Mouse (Mus musculus) kidney, embryonic 14.5 days (tissue): Measurements from ENCODE around the gene Cep162. TPM values are rescaled to one million over a fixed set of nuclear protein-coding genes. Genes with fewer than 3 reads are reported as not detected.

Experiments
- ATAC-seq: fragments of 200-750 bp; cut with Nextera tagmentation; 2 replicates; pipeline ENCODE4 v1.8.0; 2017; ENCODE audit warnings: moderate number of reproducible peaks, mild to moderate bottlenecking, moderate TSS enrichment, moderate library complexity; ENCODE audit not compliant: low FRiP score, low TSS enrichment
- H3K27ac ChIP-seq: fragments of 300-500 bp; sonication (generic); 2 replicates; pipeline ENCODE4 v1.5.1; 2014; ENCODE audit warnings: low read depth, mild to moderate bottlenecking, low read length, moderate library complexity, mixed read lengths
- H3K27me3 ChIP-seq: fragments of 300-500 bp; sonication (generic); 2 replicates; pipeline ENCODE4 v1.6.1; 2014; ENCODE audit warnings: mild to moderate bottlenecking, low read length; ENCODE audit not compliant: control insufficient read depth, insufficient read depth
- H3K36me3 ChIP-seq: fragments of 300-500 bp; sonication (generic); 2 replicates; pipeline ENCODE4 v1.6.1; 2014; ENCODE audit warnings: low read length, mixed read lengths; ENCODE audit not compliant: control insufficient read depth, insufficient read depth
- H3K4me1 ChIP-seq: fragments of 300-500 bp; sonication (generic); 2 replicates; pipeline ENCODE4 v1.6.1; 2014; ENCODE audit warnings: low read length, mixed read lengths; ENCODE audit not compliant: control insufficient read depth, insufficient read depth
- H3K4me2 ChIP-seq: fragments of 300-500 bp; sonication (generic); replicated peaks from 2 replicates; pipeline ENCODE4 v1.6.1; 2014; ENCODE audit warnings: low read depth, mild to moderate bottlenecking, low read length
- H3K4me3 ChIP-seq: fragments of 300-500 bp; sonication (generic); 2 replicates; pipeline ENCODE4 v1.5.1; 2014; ENCODE audit warnings: mild to moderate bottlenecking, low read length
- H3K9ac ChIP-seq: fragments of 300-500 bp; sonication (generic); 2 replicates; pipeline ENCODE4 v1.6.1; 2014; ENCODE audit warnings: low read depth, mild to moderate bottlenecking, low read length, moderate library complexity
- H3K9me3 ChIP-seq: fragments of 300-500 bp; sonication (generic); 2 replicates; pipeline ENCODE4 v1.6.1; 2016; ENCODE audit warnings: low read length; ENCODE audit not compliant: control insufficient read depth
- WGBS: fragments of 180-500 bp; shearing (Covaris S2); extraction: QIAGEN DNeasy Blood & Tissue Kit; methylation state at CpG from one replicate; pipeline ENCODE4 v1.1.7; 2014; 5-methylcytosine and 5-hydroxymethylcytosine counted together
- polyA plus RNA-seq: library from polyadenylated mRNA; unstranded; fragments of >200 nt; fragmentation: Nextera tagmentation; extraction: Ambion mirVana; gene quantifications from 2 replicates; pipeline ENCODE4 v1.2.1, GENCODE M21; 2014

Cep162 gene
- polyA plus RNA-seq, 1 experiment from 2014 or later = 9.9 TPM

DNA sequence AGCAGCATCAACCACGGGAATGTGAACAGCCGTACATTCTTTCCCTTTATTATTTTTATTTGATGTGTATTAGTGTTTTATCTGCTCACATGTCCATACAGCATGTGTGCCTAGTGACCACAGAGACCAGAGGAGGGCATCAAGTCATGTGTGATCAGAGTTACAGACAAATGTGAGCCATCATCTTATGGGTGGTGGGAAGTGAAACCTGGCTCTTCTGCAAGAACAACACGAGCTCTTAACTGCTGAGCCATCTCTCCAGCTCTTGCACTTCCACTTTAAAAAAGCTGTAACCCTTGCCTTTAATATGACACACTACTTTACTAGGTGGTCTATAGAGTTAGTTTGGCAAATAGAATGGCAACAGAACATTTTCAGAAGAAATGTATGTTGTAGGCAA, 83.8 kb downstream of the Cep162 start:
- H3K4me1 ChIP-seq = no peaks in the 10 kb centered on the region
- H3K4me2 ChIP-seq = no peak overlapping the region
- H3K27me3 ChIP-seq = no peaks in the 10 kb centered on the region
- 78% methylated on average over 3 of the region's 3 CpGs for WGBS
- H3K27ac ChIP-seq = no peak overlapping the region
- H3K9me3 ChIP-seq = no peaks in the 10 kb centered on the region
- no peak for ATAC-seq
- no peaks in the 10 kb centered on the region for H3K36me3 ChIP-seq
- no peak overlapping the region for H3K9ac ChIP-seq
- H3K4me3 ChIP-seq = no peak overlapping the region

DNA sequence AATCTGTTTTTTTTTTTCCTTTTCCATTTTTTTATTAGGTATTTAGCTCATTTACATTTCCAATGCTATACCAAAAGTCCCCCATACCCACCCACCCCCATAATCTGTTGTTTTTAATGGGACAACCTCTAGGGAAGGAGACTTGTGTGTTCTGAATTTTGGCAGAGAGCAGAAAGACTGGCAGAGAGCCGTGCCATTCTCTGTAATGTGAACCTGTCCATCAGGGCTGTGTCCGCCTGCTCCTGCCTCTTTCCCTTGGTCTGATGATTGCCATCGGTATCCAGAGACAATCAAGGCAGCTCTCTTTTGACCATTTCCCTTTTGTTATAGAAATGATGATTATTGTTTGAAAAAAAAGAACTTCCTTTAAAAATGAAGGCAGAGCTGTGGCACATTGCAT, 84.4 kb downstream of the Cep162 start:
- H3K9me3 ChIP-seq = no peaks in the 10 kb centered on the region
- no peak overlapping the region for H3K27ac ChIP-seq
- ATAC-seq = no peak
- H3K4me1 ChIP-seq = no peaks in the 10 kb centered on the region
- no peaks in the 10 kb centered on the region for H3K27me3 ChIP-seq
- H3K36me3 ChIP-seq = no peaks in the 10 kb centered on the region
- H3K4me2 ChIP-seq = no peak overlapping the region
- H3K9ac ChIP-seq = no peak overlapping the region
- WGBS = 68% methylated on average over 3 of the region's 3 CpGs
- H3K4me3 ChIP-seq = no peak overlapping the region

DNA sequence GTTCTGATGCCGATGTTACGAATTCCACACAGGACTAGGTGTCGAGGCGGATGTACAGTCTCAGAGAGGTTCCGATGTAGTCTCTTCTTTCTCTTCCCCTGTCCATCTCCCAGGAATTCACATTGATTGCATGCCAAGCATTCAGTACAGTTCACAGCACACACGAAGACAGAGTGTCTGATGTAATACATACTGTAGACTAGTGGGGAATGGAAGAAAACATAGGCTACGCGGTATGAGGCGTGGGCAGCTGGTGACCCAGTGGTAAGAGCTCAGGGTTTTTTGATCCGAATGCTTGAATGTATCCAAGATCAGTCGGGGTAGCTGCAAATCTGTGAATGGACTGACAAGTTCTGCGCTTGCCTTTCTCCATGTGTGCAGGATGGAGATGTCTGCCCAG, 86.2 kb downstream of the Cep162 start:
- H3K9me3 ChIP-seq = no peaks in the 10 kb centered on the region
- H3K4me1 ChIP-seq = no peaks in the 10 kb centered on the region
- H3K27ac ChIP-seq = no peak overlapping the region
- no peak overlapping the region for H3K9ac ChIP-seq
- H3K36me3 ChIP-seq = no peaks in the 10 kb centered on the region
- WGBS = 93% methylated on average over 12 of the region's 12 CpGs
- H3K4me2 ChIP-seq = no peak overlapping the region
- no peak for ATAC-seq
- no peak overlapping the region for H3K4me3 ChIP-seq
- H3K27me3 ChIP-seq = no peaks in the 10 kb centered on the region

DNA sequence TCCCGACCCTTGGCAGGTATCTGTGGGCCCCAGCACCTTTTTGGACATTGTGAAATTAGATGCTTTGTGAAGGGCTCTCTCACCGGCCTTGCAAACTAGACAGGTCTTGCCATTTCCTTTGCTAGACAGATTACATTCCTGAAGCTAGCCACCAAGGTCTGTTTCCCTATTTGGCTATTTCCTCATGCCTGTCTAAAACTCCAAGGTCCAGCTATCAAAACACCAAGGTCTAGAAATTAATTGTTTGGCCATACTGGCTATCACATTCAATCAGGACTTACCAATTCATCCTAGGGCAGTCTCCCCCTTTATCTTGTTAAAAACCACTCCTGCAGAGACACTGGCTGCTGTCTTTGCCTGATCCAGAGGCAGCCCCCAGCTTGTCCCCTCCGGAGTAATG, 87.3 kb downstream of the Cep162 start:
- H3K9me3 ChIP-seq = no peaks in the 10 kb centered on the region
- no peak overlapping the region for H3K4me3 ChIP-seq
- no peak overlapping the region for H3K4me2 ChIP-seq
- H3K36me3 ChIP-seq = no peaks in the 10 kb centered on the region
- no peak overlapping the region for H3K9ac ChIP-seq
- WGBS = 51% methylated on average over 3 of the region's 3 CpGs
- H3K4me1 ChIP-seq = no peaks in the 10 kb centered on the region
- no peak overlapping the region for H3K27ac ChIP-seq
- no peak for ATAC-seq
- no peaks in the 10 kb centered on the region for H3K27me3 ChIP-seq

DNA sequence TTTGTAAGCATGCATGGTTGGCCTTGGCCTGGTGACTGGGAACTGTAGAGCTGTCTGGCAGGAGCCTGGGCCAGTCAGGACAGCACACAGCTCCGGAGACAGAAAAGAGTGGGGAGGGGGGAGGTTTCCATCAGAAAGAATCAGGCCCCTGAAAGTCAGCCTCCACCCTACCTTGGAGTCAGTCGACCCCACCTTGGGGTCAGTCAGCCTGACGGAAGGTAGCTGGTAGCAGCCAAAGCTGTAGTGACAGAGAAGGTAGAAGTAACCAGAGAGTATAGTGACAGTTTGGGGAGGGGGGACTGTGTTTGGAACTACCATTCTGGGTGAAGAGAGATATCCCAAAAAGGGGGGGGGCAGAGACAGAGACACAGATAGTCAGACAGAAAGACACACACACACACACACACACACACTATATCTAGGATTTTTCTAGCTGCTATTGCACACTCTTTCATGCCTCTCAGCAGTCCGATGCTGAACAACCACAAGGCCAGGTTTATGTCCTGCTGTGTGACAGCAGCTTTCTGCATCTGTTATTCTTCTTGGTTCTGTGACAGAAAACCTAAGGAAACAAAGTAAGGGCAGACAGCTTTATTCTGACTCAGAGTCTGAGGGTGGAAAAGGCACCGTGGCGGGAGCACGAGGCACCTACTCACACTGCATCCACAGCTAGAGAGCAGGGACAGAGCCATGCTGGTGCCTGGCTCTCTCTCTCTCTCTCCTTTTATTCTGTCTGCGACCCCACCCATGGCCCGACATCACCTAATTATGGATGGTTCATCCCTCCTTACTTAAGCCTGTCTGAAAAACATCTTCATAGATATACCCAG, 88.1 kb downstream of the Cep162 start:
- Histone ChIP-seq H3K9ac (no peak overlapping the region), H3K9me3 (no peaks in the 10 kb centered on the region), H3K4me3 (no peak overlapping the region), H3K4me1 (no peaks in the 10 kb centered on the region), H3K4me2 (no peak overlapping the region), H3K36me3 (no peaks in the 10 kb centered on the region), H3K27ac (no peak overlapping the region), H3K27me3 (no peaks in the 10 kb centered on the region)
- 65% methylated on average over 9 of the region's 9 CpGs for WGBS
- no peak for ATAC-seq

DNA sequence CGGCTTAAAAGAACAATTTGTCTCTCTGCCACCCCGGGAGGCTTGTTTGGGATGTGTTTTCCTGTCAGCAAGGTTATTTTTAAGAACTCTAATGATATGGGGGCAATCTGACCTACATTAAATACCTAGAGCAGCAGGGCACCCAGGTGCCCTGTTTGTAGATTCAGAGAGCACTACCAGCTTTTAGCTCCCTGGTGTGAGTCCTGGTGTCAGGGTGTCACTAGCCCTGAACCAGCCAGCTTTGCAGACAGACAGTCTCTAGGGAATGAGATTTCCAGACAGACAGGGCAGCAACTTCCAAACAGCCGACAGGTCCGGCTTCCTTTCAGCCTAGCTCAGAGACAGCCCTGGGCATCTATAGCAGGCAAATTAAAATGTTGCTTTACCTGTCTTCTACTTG, 92.8 kb downstream of the Cep162 start:
- 54% methylated on average over 4 of the region's 4 CpGs for WGBS
- Histone ChIP-seq H3K36me3 (no peaks in the 10 kb centered on the region), H3K27ac (no peak overlapping the region), H3K4me2 (no peak overlapping the region), H3K4me3 (no peak overlapping the region), H3K9ac (no peak overlapping the region), H3K27me3 (no peaks in the 10 kb centered on the region), H3K4me1 (no peaks in the 10 kb centered on the region), H3K9me3 (no peaks in the 10 kb centered on the region)
- ATAC-seq = no peak

DNA sequence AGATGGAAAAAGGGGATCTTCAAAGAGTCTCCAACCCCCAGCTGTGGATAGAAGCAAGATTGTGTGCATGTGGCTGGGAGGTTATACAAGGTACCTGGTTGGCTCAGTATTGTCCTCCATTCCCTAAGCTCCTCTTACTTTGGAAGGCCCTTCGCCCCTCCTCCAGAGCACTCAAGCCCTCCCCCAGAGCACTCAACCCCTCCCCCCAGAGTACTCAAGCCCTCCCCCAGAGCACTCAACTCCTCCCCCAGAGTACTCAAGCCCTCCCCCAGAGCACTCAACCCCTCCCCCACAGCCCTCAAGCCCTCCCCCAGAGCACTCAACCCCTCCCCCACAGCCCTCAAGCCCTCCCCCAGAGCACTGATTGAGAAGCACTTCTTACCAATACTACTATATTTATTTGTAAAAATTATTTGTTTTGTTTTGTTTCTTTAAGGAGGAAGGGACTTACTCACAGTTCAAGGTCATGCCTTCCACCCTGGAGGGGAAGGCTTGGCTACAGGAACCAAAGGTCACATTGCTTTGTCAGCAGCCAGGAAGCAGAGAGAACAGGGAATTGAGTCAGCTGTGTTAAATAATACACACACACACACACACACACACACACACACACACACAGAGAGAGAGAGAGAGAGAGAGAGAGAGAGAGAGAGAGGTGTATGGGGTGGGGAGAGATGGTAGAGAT, 102.6 kb downstream of the Cep162 start:
- H3K4me3 ChIP-seq = no peak overlapping the region
- 100% methylated on average over 1 of the region's 1 CpGs for WGBS

DNA sequence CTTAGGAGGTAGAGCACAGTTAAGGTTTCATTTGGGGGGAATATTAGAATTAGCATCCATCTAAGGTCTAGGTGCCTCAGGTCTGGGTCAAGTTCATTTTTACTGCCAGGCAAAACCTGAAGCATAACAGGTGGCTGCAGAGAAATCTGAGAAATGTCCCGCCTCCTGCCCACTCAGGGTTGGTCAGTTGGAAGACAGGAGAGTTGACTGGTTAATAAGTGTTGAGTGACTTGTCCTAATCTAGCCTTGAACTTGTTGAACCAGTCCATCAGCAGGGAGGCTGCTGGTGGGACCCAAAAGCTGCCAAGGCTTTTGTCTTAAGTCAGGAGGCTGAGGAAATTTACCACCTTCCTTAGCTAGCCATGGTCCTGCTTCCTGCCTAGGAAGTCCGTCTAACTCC, 107.4 kb downstream of the Cep162 start:
- Histone ChIP-seq H3K4me1 (peaks cover 2% of the 10 kb centered on the region; the same call in 1 of the 2 replicates), H3K36me3 (no peaks in the 10 kb centered on the region), H3K4me2 (no peak overlapping the region), H3K27me3 (peaks cover 28% of the 10 kb centered on the region; the same call in 1 of the 2 replicates), H3K4me3 (no peak overlapping the region), H3K27ac (no peak overlapping the region), H3K9me3 (no peaks in the 10 kb centered on the region), H3K9ac (no peak overlapping the region)
- peak; percentile 72 for ATAC-seq
- WGBS = 73% methylated on average over 2 of the region's 2 CpGs

More for the DNA sequence above, 102.6 kb downstream of the Cep162 start:
- H3K4me2 ChIP-seq = no peak overlapping the region
- H3K27ac ChIP-seq = no peak overlapping the region
- ATAC-seq = no peak
- H3K9ac ChIP-seq = no peak overlapping the region
- no peaks in the 10 kb centered on the region for H3K36me3 ChIP-seq
- no peaks in the 10 kb centered on the region for H3K9me3 ChIP-seq
- no peaks in the 10 kb centered on the region for H3K27me3 ChIP-seq
- no peaks in the 10 kb centered on the region for H3K4me1 ChIP-seq

DNA sequence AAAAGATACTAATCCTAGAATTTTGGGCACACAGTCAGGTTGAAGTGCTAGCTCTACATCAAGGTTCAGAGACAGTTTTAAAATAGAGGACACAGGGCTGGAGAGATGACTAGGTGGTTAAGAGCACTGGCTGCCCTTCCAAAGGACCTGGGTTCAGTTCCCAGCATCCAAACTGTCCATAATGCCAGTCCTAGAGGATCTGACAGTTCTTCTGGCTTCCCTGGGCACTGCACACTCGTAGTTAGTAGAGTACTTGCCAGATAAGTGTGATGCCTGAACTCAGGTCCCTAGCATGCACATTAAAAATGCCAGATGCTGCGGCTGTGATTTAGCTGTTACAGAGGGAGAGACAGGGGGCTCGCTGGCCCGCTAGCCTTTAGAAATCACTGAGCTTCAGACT, 108.9 kb downstream of the Cep162 start:
- Histone ChIP-seq H3K9ac (no peak overlapping the region), H3K4me3 (no peak overlapping the region), H3K4me1 (peaks cover 2% of the 10 kb centered on the region; the same call in 1 of the 2 replicates), H3K9me3 (no peaks in the 10 kb centered on the region), H3K4me2 (no peak overlapping the region), H3K27me3 (peaks cover 28% of the 10 kb centered on the region; the same call in 1 of the 2 replicates), H3K36me3 (no peaks in the 10 kb centered on the region), H3K27ac (no peak overlapping the region)
- ATAC-seq = no peak
- 88% methylated on average over 4 of the region's 4 CpGs for WGBS
